Mouse (Mus musculus): Measurements from ENCODE around the gene Selenoi.
A peak's percentile ranks its signal among the peaks of the same experiment; 100 is the strongest.

- TF ChIP-seq CTCF (IDR thresholded peaks at IDR 0.05; ENCODE audit: borderline replicate concordance, extremely low read depth, insufficient read depth, insufficient read length) = peak; percentile 61; the same call in 1 of the 2 replicates
- no peak for TF ChIP-seq POLR2A (IDR thresholded peaks at IDR 0.05; ENCODE audit: borderline replicate concordance, extremely low read depth, insufficient read depth, insufficient read length, poor library complexity, severe bottlenecking)
Measured at GRCm38 (mm10) chr5:30243741-30244140, 11.4 kb downstream of the Selenoi start.
